Mouse (Mus musculus): ENCODE measurements around the gene Gjc1.

DNA sequence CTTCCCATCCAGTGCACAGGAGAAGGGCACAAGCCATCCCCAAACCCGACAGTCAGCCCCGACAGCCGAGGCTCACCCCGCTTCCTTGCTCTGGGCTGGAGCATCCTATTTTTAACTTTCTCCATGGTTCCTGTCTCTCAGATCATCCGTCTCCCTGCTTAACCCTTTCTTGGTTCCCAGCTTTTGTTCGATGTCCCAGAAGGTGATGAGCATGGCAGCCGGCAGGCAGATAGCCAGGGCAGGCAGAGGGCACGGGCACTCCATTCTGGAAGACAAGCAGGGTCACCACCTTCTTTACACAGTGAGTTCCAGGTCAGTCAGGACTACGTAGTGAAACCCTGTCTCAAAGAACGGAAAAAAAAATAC lies 38.5 kb downstream of the Gjc1 start:
- no peak for TF ChIP-seq CTCF (IDR thresholded peaks at IDR 0.05; ENCODE audit: low read depth, low read length)
- TF ChIP-seq POLR2A (IDR thresholded peaks at IDR 0.05; ENCODE audit: borderline replicate concordance, low read depth, low read length) = no peak

Data from bone marrow macrophage, adult 2 months (primary cell).